Mouse (Mus musculus): ENCODE results near the gene Drg1. TPM values are rescaled to one million over a fixed set of nuclear protein-coding genes. Genes with fewer than 3 reads are reported as not detected.

Drg1 gene
- 10 to 100 TPM; 86.9 to 88.6 TPM for total RNA-seq (2021)

- intact Hi-C loops (cut with DNase I), result loop anchor here (2.0 to 5.0 kb wide), 2 partner anchors 25 to 64 kb away; partner anchors contain the start of gene Eif4enif1
- DNase-seq (ENCODE audit: extremely low spot score in 1 of 2, low spot score in 2 of 2), result peak; percentile 90 to 98
Measured at GRCm38 (mm10) chr11:3266079-3266685, at the start of gene Drg1. Gene Drg1, minus strand, starts transcription at chr11:3266415.

DNA sequence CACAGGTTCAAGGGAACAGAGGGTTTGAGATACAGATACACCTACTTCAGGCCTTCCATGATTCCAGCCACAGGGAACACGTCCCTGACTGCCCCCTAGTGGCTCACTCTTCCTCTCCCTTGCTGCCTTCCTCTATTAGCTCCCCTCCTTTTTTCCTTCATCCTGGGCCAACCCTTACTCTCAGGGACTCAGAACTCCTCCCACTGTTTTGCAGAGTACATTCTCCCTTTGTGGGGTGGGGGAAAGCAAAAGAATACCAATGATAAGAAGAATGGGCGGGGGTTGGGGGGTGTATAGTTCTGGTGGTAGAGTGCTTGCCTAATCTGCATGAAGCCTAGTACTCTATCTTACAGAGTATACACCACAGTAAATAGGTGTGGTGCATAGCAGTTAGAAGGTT, 47.9 kb upstream of the Drg1 start:
- peak in 1 of 2 experiments; percentile 75 for DNase-seq (ENCODE audit: extremely low spot score in 1 of 2, low spot score in 2 of 2)
- intact Hi-C loops (cut with DNase I), result no loop called here

- DNase-seq (ENCODE audit: extremely low spot score in 1 of 2, low spot score in 2 of 2), result no peak
- intact Hi-C loops (cut with DNase I), result no loop called here
Measured at GRCm38 (mm10) chr11:3313294-3313693, 47.1 kb upstream of the Drg1 start.

- intact Hi-C loops (cut with DNase I), result no loop called here
Measured at GRCm38 (mm10) chr11:3311586-3312347, 45.6 kb upstream of the Drg1 start.

DNA sequence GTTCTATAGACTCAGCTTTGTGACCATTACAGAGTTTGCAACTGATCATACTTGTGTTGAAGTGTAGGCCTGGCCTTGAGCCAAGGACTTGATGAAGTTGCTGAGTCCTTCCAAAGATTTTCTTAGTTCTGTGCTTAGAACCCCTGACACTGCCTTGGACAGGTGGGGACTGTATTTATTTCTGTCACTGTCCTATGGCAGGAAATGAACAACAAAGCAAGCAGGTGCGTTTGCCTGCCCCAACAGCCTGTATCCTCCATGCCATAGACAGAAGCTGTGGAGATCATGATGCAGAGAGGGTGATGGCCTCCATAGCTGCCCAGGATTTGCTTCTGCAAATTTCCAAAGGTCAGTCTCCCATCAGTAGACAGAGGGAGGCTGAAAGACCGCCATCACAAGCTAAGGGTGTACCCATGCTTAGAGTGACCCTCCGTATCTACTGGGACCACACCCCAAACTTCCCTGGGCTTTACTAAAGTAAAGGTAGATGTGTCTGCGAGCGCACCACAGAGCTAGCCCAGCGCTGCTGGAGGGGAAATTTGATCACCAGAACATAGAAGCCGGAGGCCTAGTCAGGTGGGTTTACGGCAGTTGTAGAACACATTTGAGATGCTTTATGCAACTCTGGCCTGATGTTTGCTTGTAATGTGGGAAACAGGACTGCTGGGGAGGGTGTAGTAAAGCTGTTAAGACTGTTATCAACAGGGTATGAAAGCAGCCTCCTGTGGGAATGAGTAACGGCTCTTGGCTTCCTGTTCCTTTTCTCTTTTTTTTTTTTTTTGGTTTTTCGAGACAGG, 44.8 kb upstream of the Drg1 start:
- intact Hi-C loops (cut with DNase I), result no loop called here

More at GRCm38 (mm10) chr11:3311586-3312347, 45.6 kb upstream of the Drg1 start:
- no peak for DNase-seq (ENCODE audit: extremely low spot score in 1 of 2, low spot score in 2 of 2)

DNA sequence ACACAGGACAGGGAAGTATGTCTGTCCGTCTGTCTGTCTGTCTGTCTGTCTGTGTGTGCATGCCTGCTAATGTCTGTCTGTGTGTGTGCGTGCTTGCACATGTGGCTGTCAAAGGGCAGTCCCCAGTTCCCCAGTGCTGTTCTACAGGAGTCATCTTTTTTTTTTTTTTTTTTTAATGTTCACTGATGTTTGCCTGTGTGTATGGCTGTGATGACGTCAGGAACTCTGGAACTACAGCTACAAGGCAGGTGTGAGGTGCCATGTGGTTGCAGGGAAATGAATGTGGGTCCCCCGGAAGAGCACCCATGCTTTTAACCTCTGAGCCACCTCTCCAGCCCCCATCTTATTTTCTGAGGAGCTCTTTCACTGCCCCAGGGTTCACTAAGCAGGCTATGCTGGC, 43.7 kb upstream of the Drg1 start:
- no peak for DNase-seq (ENCODE audit: extremely low spot score in 1 of 2, low spot score in 2 of 2)
- intact Hi-C loops (cut with DNase I), result no loop called here

More for the DNA sequence above, 44.8 kb upstream of the Drg1 start:
- no peak for DNase-seq (ENCODE audit: extremely low spot score in 1 of 2, low spot score in 2 of 2)

- intact Hi-C loops (cut with DNase I), result no loop called here
- no peak for DNase-seq (ENCODE audit: extremely low spot score in 1 of 2, low spot score in 2 of 2)
Measured at GRCm38 (mm10) chr11:3307875-3308274, 41.7 kb upstream of the Drg1 start.

GRCm38 (mm10) chr11:3305821-3306220, 39.6 kb upstream of the Drg1 start:
- no peak for DNase-seq (ENCODE audit: extremely low spot score in 1 of 2, low spot score in 2 of 2)
- intact Hi-C loops (cut with DNase I), result no loop called here

GRCm38 (mm10) chr11:3302792-3303191, 36.6 kb upstream of the Drg1 start:
- DNase-seq (ENCODE audit: extremely low spot score in 1 of 2, low spot score in 2 of 2), result peak in 1 of 2 experiments; percentile 52
- intact Hi-C loops (cut with DNase I), result no loop called here

GRCm38 (mm10) chr11:3302385-3302784, 36.2 kb upstream of the Drg1 start:
- peak in 1 of 2 experiments; percentile 46 for DNase-seq (ENCODE audit: extremely low spot score in 1 of 2, low spot score in 2 of 2)
- intact Hi-C loops (cut with DNase I), result no loop called here

- intact Hi-C loops (cut with DNase I), result no loop called here
- DNase-seq (ENCODE audit: extremely low spot score in 1 of 2, low spot score in 2 of 2), result no peak
Measured at GRCm38 (mm10) chr11:3301075-3301474, 34.9 kb upstream of the Drg1 start.

DNA sequence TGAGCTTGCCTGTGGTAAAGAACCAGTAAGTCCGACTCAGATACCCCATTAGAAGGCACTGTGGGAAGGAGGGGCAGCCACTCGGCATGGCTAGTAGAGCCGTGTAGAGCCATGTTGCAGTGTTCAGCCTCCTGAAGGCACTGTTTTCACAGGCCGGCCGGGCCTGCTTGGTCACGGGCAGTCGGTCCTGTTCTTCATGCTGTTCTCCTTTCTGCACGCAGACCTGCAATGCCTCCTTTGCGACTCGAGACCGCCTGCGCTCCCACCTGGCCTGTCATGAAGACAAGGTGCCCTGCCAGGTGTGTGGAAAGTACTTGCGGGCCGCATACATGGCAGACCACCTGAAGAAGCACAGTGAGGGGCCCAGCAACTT, 32.6 kb upstream of the Drg1 start:
- intact Hi-C loops (cut with DNase I), result no loop called here
- DNase-seq (ENCODE audit: extremely low spot score in 1 of 2, low spot score in 2 of 2), result peak in 1 of 2 experiments; percentile 22

GRCm38 (mm10) chr11:3297871-3298812, 31.9 kb upstream of the Drg1 start:
- peak in 1 of 2 experiments; percentile 8 for DNase-seq (ENCODE audit: extremely low spot score in 1 of 2, low spot score in 2 of 2)
- intact Hi-C loops (cut with DNase I), result no loop called here

DNA sequence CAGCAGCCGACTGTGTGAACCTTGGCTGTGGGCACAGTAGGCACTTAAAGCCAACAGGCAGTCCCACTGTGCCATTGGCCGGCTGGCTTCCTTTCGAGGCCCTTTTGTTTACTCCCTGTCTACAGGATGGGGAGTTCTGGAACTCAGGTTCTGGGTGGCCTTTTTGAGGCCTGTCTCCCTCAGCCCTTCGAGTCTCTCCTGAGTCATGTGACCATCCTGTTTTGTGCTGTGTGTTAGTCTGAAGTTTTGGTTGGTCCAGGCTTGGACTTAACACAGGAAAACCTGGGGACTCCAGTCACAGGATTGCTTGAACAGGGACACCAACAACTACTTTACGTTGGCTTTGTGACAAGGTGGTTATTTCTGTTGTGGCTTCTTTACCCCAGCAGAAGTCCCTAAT, 29.8 kb upstream of the Drg1 start:
- DNase-seq (ENCODE audit: extremely low spot score in 1 of 2, low spot score in 2 of 2), result peak in 1 of 2 experiments; percentile 23
- intact Hi-C loops (cut with DNase I), result no loop called here

DNA sequence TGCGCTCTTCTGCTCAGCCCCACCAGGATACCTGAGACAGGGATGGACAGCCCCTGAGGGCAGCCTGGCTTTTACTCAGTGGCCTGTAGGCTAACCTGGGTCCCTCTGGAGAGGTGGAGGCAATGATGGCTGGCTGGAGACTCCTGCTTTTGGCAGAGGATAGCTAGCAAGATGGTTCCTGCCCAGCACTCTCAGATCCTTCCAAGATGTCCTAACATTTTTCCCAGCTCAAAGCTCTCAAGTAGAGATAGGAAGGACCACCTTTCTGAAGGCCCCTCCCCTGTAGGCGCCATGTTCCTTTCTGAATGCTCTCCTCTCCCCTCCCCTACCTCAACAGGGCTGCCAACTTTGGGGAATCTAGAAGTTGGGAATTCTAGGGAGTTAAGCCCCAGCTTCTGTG, 28.4 kb upstream of the Drg1 start:
- peak in 1 of 2 experiments; percentile 15 for DNase-seq (ENCODE audit: extremely low spot score in 1 of 2, low spot score in 2 of 2)
- intact Hi-C loops (cut with DNase I), result no loop called here

DNA sequence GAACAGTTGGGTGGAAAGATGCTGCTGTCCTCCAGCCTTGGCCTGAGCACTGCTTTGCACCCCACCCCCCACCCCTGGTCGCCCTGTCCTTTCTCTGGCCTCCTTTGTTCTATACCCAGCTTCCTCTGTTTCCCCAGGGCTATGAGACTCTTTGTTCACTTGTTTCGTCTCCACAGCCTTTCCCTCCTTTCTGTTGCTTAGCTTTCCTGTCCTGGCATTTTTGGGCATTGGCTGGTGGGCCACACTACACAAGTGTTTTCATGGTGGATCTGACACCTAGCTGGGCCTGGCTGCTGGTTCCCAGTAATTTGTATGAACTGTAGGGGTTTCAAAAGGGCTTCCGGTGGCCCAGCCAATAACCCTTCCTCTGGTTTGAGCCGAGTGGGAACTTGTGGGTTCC, 27.1 kb upstream of the Drg1 start:
- intact Hi-C loops (cut with DNase I), result no loop called here
- DNase-seq (ENCODE audit: extremely low spot score in 1 of 2, low spot score in 2 of 2), result peak in 1 of 2 experiments; percentile 16

- intact Hi-C loops (cut with DNase I), result no loop called here
- DNase-seq (ENCODE audit: extremely low spot score in 1 of 2, low spot score in 2 of 2), result peak in 1 of 2 experiments; percentile 76
Measured at GRCm38 (mm10) chr11:3292711-3293249, 26.6 kb upstream of the Drg1 start.

GRCm38 (mm10) chr11:3292062-3292421, 25.8 kb upstream of the Drg1 start:
- intact Hi-C loops (cut with DNase I), result no loop called here
- DNase-seq (ENCODE audit: extremely low spot score in 1 of 2, low spot score in 2 of 2), result peak in 1 of 2 experiments; percentile 73
